Mouse (Mus musculus): ENCODE results near the gene 1110051M20Rik. TPM values are rescaled to one million over a fixed set of nuclear protein-coding genes. Genes with fewer than 3 reads are reported as not detected.
"Not testable (repeated sequence)": the region's sequence is repeated elsewhere in the genome, so short reads cannot be mapped to it uniquely, and the experiment has no call there.

Gene 1110051M20Rik
- total RNA-seq (2015) (2.0 and 4.2 TPM in 2 replicates), total RNA-seq (2017) (1.7 and 3.2 TPM in 2 replicates)

DNA sequence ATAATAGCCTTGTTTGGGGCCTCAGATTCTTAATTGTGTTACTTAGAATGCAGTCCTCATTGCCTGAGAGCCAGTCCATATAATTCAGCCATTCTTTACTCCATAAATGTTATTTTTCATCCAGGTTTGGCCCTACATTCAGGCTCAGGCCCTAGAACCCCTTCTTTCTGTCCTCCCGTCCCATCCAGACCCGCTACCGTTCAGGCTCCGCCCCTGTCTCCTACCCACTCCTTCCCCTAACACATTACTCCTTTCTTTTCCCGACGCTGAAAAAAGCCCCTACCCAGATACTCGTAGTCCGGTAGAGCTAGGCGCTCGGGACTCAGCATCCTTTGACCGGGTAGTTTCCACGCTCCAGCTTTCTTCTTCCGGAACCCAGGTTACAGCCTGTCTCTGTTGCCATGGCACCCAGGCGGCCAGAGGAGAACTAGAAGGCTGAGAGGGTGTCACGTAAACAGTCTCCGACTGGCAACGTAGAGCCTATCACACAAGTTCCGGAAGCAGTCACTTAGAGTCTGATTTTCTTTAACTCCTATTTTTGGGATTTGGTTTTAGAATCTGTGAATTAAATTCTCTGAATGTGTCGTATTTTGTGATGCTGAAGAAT is at the start of gene 1110051M20Rik:
Gene 1110051M20Rik (minus strand): TSS at position 419 of the 607 bp plus-strand sequence.
- ATAC-seq (ENCODE audit: poor library complexity, severe bottlenecking), result peak; percentile 99

DNA sequence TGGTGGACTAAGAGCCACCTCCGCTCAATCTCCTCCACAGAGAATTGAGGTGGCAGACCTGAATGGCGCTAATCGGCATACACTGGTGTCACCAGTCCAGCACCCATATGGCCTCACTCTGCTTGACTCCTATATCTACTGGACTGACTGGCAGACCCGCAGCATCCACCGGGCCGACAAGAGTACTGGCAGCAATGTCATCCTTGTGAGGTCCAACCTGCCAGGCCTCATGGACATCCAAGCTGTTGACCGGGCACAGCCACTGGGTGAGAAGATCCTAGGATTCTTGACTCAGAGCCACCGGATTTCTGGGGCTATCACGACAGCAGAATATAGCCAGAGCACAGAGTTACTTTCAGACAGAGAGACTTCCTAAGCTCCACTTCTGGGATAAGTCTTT is 49.5 kb upstream of the 1110051M20Rik start:
- ATAC-seq (ENCODE audit: poor library complexity, severe bottlenecking), result no peak

DNA sequence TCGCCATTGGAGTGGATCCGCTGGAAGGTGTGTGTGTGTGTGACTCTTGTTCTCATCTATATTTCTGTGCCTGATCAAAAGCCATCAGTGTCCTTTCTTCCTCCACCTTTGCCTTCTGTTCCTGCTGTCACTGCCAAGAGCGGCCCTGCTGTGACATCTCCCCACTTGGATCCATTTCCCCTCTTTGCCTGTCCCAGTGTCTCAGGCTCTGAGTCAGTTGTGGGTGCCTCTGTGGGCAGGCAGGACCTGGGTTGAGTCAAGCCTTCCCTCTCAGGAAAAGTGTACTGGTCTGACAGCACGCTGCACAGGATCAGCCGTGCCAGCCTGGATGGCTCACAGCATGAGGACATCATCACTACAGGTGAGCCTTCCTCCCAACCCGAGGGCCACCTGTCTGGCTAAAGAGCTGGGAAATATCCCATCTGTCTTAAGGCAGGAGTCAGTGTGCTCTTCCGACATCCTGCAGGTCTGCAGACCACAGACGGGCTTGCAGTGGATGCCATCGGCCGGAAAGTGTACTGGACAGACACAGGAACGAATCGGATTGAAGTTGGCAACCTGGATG is 47.6 kb upstream of the 1110051M20Rik start:
- ATAC-seq (ENCODE audit: poor library complexity, severe bottlenecking), result no peak

DNA sequence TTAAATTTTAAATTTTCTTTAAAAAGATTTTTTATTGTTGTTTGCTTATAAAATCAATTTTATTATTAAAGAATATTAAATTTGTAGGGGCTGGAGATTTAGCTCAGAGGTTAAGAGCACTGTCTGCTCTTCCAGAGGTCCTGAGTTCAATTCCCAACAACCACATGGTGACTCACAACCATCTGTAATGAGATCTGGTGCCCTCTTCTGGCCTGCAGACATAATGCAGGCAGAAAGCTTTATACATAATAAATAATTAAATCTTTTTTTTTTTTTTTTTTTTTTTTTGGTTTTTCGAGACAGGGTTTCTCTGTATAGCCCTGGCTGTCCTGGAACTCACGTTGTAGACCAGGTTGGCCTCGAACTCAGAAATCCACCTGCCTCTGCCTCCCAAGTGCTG is 42.8 kb upstream of the 1110051M20Rik start:
- ATAC-seq (ENCODE audit: poor library complexity, severe bottlenecking), result not testable (repeated sequence)

DNA sequence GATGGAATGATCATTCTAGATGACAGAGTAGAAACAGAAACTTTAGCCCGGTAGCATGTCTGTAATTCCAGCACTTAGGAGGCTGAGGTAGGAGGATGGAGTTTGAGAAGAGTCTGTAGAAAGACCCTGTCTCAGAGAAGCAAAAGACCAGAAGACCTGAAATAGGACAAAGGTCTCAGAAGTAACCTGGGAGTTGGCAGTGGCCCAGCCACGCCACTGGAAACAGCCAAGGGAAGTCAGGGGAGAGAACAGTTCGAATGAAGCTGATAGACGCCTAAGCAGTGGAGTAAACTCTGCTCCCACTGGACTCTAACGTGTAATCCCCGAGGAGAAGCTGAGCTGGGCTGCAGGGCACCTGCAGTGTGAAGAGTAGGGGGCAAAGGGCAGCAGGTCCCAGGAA is 40.8 kb upstream of the 1110051M20Rik start:
- no peak for ATAC-seq (ENCODE audit: poor library complexity, severe bottlenecking)

DNA sequence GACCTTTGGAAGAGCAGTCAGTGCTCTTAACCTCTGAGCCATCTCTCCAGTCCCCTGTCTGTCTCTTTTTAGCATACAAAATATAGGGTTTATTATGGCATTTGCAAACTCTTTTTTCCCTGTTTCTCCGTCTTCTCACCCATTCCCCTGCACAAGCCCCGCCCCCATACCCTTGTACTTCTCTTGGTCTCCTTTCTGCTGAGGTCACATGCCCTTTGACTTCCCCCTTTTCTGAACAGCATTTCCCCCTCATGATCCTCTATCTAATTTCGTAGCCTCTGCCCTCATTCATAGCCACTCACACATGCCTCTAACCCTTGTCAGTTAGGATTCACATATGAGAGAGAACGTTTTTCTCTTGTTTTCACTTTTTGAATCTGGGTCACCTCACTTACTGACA is 40.2 kb upstream of the 1110051M20Rik start:
- ATAC-seq (ENCODE audit: poor library complexity, severe bottlenecking), result peak; percentile 82

DNA sequence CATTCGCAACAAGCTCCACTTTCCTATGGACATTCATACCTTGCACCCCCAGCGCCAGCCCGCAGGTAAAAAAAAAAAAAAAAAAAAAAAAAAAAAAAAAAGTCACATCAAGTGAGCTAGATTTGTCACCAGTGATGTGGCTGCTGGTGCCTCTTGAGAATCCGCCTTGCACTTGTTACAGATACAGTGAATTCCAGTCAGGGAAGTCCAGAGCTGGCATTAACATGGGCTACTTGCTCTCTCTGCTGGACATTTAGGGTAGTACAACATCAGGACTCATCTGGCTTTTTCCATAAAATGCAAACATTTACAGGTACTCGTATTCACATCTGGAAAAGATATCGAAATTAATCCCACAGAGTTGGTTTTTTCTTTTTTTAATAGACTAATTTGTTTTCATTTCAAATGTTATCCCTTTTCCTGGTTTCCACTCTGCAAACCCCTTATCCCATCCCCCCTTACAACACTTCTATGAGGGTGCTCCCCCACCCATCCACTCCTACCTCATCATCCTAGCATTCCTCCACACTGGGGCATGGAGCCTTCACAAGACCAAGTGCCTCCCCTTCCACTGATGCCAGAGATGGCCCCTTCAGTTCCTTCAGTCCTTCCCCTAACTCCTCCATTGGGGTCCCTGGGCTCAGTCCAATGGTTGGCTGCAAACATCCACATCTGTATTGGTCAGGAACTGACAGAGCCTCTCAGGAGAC is 36.5 kb upstream of the 1110051M20Rik start:
- peak; percentile 45; the same call in 1 of the 2 replicates for ATAC-seq (ENCODE audit: poor library complexity, severe bottlenecking)

DNA sequence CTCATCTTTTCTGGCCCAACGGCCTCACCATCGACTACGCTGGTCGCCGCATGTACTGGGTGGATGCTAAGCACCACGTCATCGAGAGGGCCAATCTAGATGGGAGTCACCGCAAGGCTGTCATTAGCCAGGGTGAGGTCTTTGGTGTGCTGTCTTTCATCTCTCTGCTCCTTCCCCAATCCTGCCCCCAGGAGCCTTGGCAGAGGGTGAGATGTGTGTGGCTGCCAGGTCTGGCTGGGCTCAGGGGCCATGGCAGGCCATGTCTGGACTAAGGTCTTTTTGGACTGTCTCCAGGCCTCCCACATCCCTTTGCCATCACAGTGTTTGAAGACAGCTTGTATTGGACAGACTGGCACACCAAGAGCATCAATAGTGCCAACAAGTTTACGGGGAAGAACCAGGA is 35.9 kb upstream of the 1110051M20Rik start:
- no peak for ATAC-seq (ENCODE audit: poor library complexity, severe bottlenecking)

DNA sequence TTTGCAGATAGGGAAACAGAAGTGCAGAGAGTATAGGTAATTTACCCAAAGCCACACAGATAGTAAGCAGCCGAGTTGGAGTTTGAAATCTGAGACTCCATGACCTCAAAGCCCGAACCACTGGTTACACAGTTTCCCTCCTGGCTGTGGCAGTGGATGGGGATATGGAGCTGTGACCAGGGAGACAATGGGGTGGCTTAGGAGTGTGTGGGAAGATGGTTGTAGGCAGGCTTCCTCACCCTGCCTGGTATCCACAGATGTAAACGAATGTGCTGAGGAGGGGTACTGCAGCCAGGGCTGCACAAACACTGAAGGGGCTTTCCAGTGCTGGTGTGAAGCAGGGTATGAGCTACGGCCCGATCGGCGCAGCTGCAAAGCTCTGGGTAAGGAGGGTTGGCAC is 32.3 kb upstream of the 1110051M20Rik start:
- no peak for ATAC-seq (ENCODE audit: poor library complexity, severe bottlenecking)

DNA sequence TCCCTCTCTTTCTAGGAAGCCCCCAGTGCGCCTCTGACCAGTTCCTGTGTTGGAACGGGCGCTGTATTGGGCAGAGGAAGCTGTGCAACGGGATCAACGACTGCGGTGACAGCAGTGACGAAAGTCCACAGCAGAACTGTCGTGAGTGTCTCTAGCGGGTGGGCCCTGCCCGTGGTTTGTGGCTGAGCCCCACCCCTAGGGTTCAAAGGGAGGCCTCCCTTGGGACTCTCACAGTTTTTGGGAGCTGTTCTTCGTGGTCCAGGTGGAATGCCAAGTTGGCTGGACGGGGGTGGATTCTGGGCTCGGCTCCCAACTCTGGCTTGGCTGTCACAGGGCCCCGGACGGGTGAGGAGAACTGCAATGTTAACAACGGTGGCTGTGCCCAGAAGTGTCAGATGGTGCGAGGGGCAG is 31.8 kb upstream of the 1110051M20Rik start:
- ATAC-seq (ENCODE audit: poor library complexity, severe bottlenecking), result peak; percentile 93

DNA sequence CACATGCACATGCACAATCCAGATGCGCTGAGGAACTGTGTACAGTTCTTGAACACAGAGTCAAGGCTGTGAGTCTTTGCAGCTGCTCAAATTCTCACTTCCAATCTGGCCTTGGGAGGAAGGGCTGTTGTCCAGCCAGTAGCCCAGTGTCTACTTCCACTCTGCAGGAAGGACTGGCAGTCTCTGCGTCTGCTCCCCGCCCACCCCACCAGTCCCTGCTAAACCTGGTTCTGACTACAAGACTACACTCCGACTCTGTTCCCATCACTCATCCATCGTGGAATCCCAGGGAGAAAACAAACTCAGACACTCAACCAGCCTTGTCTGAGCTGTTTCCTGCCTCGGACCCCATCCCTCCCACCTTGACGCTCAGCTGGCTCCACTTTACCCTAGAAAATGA is 31.3 kb upstream of the 1110051M20Rik start:
- ATAC-seq (ENCODE audit: poor library complexity, severe bottlenecking), result peak; percentile 19

DNA sequence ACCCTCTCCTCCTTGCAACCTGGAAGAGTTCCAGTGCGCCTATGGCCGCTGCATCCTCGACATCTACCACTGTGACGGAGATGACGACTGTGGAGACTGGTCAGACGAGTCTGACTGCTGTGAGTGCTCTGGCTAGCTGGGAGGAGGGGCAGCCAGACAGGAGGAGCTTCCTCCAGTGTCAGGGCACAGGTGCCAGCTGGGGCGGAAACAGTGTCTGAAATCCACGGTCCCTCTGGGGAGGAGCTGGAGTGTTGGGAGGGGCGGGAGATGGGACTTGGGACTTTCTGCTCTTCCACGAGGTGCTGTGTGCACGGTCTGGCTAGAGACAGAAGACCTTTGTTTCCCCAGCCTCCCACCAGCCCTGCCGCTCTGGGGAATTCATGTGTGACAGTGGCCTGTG is 29.9 kb upstream of the 1110051M20Rik start:
- ATAC-seq (ENCODE audit: poor library complexity, severe bottlenecking), result no peak

DNA sequence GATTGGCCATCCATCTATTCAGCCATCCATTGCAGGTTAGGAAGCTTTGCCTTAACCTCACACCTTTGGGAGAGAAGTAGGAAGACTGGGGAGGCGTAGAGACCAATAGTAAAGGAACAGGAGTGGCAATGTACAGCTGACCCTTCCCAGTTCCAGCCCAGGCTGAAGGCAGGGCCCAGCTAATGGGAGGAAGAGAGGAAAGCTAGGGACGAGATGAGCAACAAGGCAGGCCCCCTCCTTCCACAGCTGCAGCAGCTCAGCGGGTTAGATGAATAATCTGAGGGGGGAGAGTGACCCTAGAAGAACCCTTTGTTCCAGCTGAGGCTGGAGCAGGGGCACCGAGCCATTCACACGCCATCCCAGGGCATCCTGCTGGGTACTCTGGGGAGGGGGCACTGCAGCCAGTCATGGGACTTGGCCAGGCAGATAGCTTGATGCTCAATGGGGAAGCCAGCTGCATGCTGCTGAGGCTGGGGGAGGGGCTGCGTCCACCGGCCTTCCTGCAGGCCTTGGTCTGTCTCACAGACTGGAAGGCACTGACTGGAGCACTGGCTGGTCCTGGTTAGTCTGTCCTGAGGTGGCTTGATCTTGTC is 25.6 kb upstream of the 1110051M20Rik start:
- ATAC-seq (ENCODE audit: poor library complexity, severe bottlenecking), result no peak

DNA sequence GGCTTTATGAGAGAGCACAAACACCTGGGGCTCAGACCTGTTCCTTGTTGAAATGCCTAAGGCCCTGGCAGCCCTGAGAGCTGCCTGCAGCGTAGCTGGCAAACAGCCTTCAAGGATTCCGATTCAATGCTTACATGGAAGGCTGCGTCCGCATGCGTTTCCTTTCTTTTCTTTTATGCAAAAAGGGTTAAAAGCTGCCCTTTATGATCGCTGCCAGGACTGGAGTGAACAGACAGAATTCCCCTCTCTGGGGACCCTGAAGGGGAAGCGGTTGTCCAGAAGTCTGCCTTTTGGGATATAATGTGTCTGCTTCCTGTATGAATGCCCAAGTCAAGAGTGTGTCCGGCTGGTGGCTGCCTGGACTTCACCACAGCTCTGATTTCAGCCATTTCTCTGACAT is 23.1 kb upstream of the 1110051M20Rik start:
- ATAC-seq (ENCODE audit: poor library complexity, severe bottlenecking), result no peak

DNA sequence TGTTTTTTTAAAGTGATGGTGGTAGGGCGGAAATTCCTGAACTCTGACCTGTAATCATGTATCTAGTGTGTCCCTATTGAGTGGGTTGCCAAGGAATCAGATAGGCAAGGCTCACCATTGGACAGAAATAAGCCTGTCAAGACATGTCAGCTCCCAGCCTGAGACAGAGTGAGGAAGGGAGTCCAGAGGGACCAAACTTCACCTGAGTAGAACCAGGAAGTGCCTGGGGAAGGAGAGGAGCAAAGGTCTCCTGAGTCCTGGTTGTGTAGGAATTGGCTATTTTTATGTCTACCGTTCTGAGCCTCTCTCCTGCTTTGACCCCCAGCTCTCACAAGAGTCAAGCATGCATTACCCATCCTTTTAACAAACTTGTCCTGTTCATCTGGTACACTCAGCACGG is 21.4 kb upstream of the 1110051M20Rik start:
- ATAC-seq (ENCODE audit: poor library complexity, severe bottlenecking), result no peak

DNA sequence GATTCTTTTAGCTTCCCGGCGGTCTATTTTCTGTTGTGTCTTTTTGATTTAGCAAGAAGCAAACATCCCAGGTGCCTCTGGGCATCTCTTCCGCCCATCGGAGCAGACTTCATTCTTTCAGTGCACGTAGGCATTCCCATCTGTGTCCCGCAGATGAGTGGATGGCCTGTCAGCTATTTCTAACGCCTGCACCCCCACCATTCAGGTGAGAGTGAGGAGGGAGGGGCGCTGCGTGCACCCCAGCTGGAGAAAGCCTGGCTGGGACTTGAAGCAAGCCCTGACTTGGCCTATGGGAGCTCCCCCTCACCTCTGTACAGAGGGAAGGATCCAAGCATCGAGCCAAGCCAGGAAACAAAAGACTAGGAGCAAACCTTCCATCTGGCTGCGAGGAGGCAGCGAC is 18.2 kb upstream of the 1110051M20Rik start:
- ATAC-seq (ENCODE audit: poor library complexity, severe bottlenecking), result no peak

DNA sequence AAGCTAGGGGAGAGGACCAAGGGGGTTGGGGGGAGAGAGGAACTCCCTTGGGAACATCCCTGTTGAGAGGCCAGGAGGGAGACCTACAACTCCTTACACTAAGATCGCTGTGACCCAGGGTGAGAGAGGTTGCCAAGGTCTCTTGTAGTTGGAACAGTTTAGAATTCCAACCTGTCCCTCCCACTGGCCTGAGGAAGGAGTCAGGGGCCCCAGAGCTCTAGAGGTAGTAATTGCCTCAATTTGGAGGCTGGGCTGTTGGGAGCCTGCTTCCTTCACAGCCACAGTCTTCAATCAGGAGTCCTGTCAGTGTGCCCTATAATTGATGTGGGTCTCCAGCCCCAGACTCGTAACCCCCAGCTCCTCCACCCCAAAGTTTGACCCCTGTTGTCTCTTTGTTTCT is 17.7 kb upstream of the 1110051M20Rik start:
- ATAC-seq (ENCODE audit: poor library complexity, severe bottlenecking), result no peak

DNA sequence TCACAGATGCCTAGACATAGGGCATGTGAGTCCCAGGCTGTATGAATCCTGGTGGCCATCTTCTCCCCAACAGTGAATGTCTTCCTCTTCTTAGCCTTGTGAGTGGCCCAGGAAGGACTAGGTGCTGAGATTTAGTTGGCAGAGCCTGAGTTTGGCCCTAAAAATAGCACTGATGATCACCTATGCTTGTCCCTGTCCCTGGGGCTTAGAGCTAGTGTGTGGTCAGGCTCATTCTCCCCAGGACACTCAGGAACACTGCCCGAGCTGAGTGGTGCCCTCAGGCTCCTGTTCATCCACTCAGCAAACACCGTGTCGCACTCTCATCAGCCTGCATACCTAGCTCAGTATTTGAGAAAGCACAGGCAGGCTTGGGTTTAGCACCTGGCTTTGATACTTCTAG is 16.8 kb upstream of the 1110051M20Rik start:
- ATAC-seq (ENCODE audit: poor library complexity, severe bottlenecking), result no peak

DNA sequence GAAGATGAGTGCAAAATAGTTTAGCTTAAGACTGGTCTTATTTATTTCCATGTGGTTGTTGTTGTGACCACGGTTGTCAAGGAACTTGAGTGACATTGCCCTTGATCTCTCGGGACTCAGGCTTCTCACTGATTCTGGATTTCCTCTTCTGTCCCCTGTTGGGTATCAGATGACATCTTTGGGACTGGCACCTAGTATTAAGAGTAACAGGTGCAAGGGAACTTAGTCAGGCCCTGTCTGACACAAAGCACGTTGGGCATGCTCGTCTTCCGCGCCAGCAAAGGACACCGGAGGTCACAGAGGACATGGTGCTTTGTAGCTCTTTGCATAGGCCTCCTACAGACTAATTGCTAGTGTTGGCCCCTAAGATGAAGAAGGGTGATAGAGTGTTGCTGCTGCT is 16.3 kb upstream of the 1110051M20Rik start:
- ATAC-seq (ENCODE audit: poor library complexity, severe bottlenecking), result no peak

DNA sequence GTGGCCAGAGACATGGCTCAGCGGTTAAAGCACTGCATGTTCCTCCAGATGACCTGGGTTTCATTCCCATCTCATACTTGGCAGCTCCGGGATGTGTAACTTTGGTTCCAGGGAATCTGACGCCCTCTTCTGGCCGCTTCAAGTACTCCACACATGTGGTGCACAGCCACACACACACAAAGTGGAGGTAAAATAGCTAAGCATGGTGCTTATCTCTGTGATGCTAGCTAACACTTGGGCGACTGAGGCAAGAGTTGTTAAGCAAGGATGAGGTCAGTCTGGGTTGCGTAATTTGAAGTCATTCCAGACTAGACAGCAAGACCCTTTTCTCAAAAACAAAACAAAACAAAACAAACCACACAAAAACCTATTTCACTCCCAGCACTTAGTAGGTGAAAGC is 15.6 kb upstream of the 1110051M20Rik start:
- ATAC-seq (ENCODE audit: poor library complexity, severe bottlenecking), result no peak

DNA sequence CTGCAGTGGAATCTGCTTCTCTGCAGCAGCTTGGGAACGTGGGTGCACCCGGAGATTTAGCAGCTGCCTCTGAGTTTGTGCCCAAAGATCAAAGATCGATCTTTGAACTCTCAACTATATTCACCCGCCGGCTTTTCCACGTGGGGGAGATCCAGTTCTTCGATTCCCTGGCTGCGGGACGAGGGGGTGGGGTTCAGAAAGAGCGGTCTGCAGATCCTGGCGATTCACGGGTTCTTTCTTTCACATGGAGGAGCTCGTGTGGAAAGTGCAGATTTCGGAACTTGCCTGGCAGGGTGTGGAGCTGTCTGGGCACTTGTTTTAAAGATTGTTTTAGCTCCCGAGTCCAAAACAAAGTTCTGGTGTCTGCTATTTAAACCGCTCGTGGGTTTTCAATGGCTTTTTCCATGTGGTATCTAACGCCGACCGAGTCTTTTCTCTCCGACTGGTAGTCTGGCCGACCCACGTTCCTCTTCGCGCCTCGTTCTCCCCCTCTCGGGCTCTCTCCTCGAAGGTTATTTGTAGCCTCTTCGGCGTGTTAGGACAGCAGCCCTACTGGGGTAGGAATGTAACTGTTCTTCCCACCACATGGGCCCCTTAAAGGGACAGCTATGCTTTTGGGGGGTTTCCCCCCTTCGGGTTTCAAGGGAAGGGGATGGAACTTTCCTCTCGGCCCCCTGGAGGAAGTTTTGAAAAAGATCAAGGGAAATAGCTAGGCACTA is 14.3 kb upstream of the 1110051M20Rik start:
- 0 out of 2 replicates have a peak, but pooled peaks have one; percentile 15 for ATAC-seq (ENCODE audit: poor library complexity, severe bottlenecking)

Measured in megakaryocyte, adult 5-6 weeks (primary cell).